Mouse (Mus musculus): Measurements from ENCODE around the gene Gon4l. TPM values are rescaled to one million over a fixed set of nuclear protein-coding genes. Genes with fewer than 3 reads are reported as not detected.

The Gon4l gene
- total and polyA plus RNA-seq, 3 experiments: 33.8 to 52.2 (median 35.0) TPM

- peak; percentile 97 to 100 for TF ChIP-seq POLR2A (IDR thresholded peaks at IDR 0.05; ENCODE audit: control insufficient read depth in 1 of 2, insufficient read depth in 1 of 2, low read depth in 1 of 2, low read length in 2 of 2, poor library complexity in 1 of 2)
- TF ChIP-seq CHD1 (IDR thresholded peaks at IDR 0.05; ENCODE audit: low read depth, low read length): no peak
- no peak for TF ChIP-seq GATA1 (IDR thresholded peaks at IDR 0.05; ENCODE audit: low read depth, low read length)
- TF ChIP-seq MAX (IDR thresholded peaks at IDR 0.05; ENCODE audit: low read length): peak; percentile 100
- peak; percentile 99 for TF ChIP-seq NELFE (IDR thresholded peaks at IDR 0.05; ENCODE audit: low read depth, low read length)
These were observed 78.7 kb downstream of the Gon4l start, which contains the start of gene Msto1 (continued) for GRCm38 (mm10) chr3:88913511-88914383.

- Histone ChIP-seq H3K27me3 (ENCODE audit: control insufficient read depth in 1 of 2, insufficient read depth in 2 of 2, low read length in 2 of 2) (no peaks in the 10 kb centered on the region), H3K79me2 (ENCODE audit: control insufficient read depth, insufficient read depth, low read length, poor library complexity) (peaks cover 13% of the 10 kb centered on the region), H3K4me1 (ENCODE audit: control insufficient read depth in 1 of 2, insufficient read depth in 2 of 2, low read length in 2 of 2) (peaks cover 0 to 12% of the 10 kb centered on the region in 2 experiments; a peak in 1 of 4 replicates), H3K27ac (ENCODE audit: control insufficient read depth, low read depth, low read length) (peak overlapping the region; percentile 79), H3K36me3 (ENCODE audit: control insufficient read depth in 1 of 2, insufficient read depth in 2 of 2, low read length in 2 of 2) (peaks cover 0 to 9% of the 10 kb centered on the region in 2 experiments; a peak in 2 of 4 replicates), H3K9ac (ENCODE audit: control insufficient read depth, low read depth, low read length, poor library complexity, severe bottlenecking) (peak overlapping the region; percentile 80), H3K4me3 (ENCODE audit: control insufficient read depth in 1 of 2, insufficient read depth in 1 of 2, low read depth in 2 of 2, low read length in 2 of 2) (peak overlapping the region; percentile 67 to 81), H3K9me3 (replicated peaks; ENCODE audit: insufficient read depth, low read length) (no peaks in the 10 kb centered on the region)
- DNase-seq (ENCODE audit: low read depth, low spot score): no peak
- TF ChIP-seq CHD1 (IDR thresholded peaks at IDR 0.05; ENCODE audit: low read depth, low read length) (peak; percentile 88; the same call in 1 of the 2 replicates), TCF12 (IDR thresholded peaks at IDR 0.05; ENCODE audit: low read depth, low read length) (no peak), ZMIZ1 (IDR thresholded peaks at IDR 0.05; ENCODE audit: low read depth, low read length) (no peak), UBTF (IDR thresholded peaks at IDR 0.05; ENCODE audit: borderline replicate concordance, insufficient read depth, low read depth, low read length) (no peak), RCOR1 (IDR thresholded peaks at IDR 0.05; ENCODE audit: low read depth, low read length) (peak; percentile 88), GATA1 (IDR thresholded peaks at IDR 0.05; ENCODE audit: low read depth, low read length) (peak; percentile 63), POLR2A (IDR thresholded peaks at IDR 0.05; ENCODE audit: control insufficient read depth in 1 of 2, insufficient read depth in 1 of 2, low read depth in 1 of 2, low read length in 2 of 2, poor library complexity in 1 of 2) (no peak)
These were observed 79.4 kb downstream of the Gon4l start for GRCm38 (mm10) chr3:88914384-88914810.

GRCm38 (mm10) chr3:88918981-88919380 lies 84.0 kb downstream of the Gon4l start:
- H3K27ac ChIP-seq (ENCODE audit: control insufficient read depth, low read depth, low read length): no peak overlapping the region
- TF ChIP-seq HCFC1 (IDR thresholded peaks at IDR 0.05; ENCODE audit: low read depth, low read length): no peak
- TF ChIP-seq EP300 (IDR thresholded peaks at IDR 0.05; ENCODE audit: low read depth in 1 of 2, low read length in 2 of 2): no peak
- TF ChIP-seq CHD2 (IDR thresholded peaks at IDR 0.05; ENCODE audit: low read length): no peak
- no peak for TF ChIP-seq ZMIZ1 (IDR thresholded peaks at IDR 0.05; ENCODE audit: low read depth, low read length)
- no peak for TF ChIP-seq ZNF384 (IDR thresholded peaks at IDR 0.05; ENCODE audit: low read depth, low read length)
- TF ChIP-seq MAZ (IDR thresholded peaks at IDR 0.05; ENCODE audit: low read depth, low read length): no peak
- TF ChIP-seq KAT2A (conservative IDR thresholded peaks at IDR 0.05; ENCODE audit: low read depth, low read length): no peak
- TF ChIP-seq USF2 (IDR thresholded peaks at IDR 0.05; ENCODE audit: borderline replicate concordance in 1 of 2, insufficient read depth in 1 of 2, low read depth in 1 of 2, low read length in 2 of 2): no peak
- TF ChIP-seq ETS1 (IDR thresholded peaks at IDR 0.05; ENCODE audit: low read depth, low read length): no peak
- TF ChIP-seq MXI1 (IDR thresholded peaks at IDR 0.05; ENCODE audit: low read depth, low read length): no peak
- no peak for TF ChIP-seq ZC3H11A (IDR thresholded peaks at IDR 0.05; ENCODE audit: low read depth, low read length)
- H3K9ac ChIP-seq (ENCODE audit: control insufficient read depth, low read depth, low read length, poor library complexity, severe bottlenecking): no peak overlapping the region
- DNase-seq (ENCODE audit: low read depth, low spot score): no peak
- H3K27me3 ChIP-seq (ENCODE audit: control insufficient read depth in 1 of 2, insufficient read depth in 2 of 2, low read length in 2 of 2): no peaks in the 10 kb centered on the region
- no peaks in the 10 kb centered on the region for H3K9me3 ChIP-seq (replicated peaks; ENCODE audit: insufficient read depth, low read length)
- peaks cover under 1% of the 10 kb centered on the region; the same call in 1 of the 2 replicates for H3K79me2 ChIP-seq (ENCODE audit: control insufficient read depth, insufficient read depth, low read length, poor library complexity)
- peaks cover 13 to 15% of the 10 kb centered on the region in 2 experiments for H3K36me3 ChIP-seq (ENCODE audit: control insufficient read depth in 1 of 2, insufficient read depth in 2 of 2, low read length in 2 of 2)
- H3K4me1 ChIP-seq (ENCODE audit: control insufficient read depth in 1 of 2, insufficient read depth in 2 of 2, low read length in 2 of 2): peaks cover 9 to 18% of the 10 kb centered on the region in 2 experiments
- H3K4me3 ChIP-seq (ENCODE audit: control insufficient read depth in 1 of 2, insufficient read depth in 1 of 2, low read depth in 2 of 2, low read length in 2 of 2): no peak overlapping the region

Data from MEL (cell line).